Mouse (Mus musculus) embryonic facial prominence, embryonic 10.5 days (tissue): ENCODE measurements around the gene Ppox. TPM values are rescaled to one million over a fixed set of nuclear protein-coding genes. Genes with fewer than 3 reads are reported as not detected.

Experiments
- DNase-seq: peaks from one replicate; pipeline ENCODE4 v3.0.0-alpha.2; 2017; ENCODE audit warnings: low spot score
- H3K27ac ChIP-seq: fragments of 300-500 bp; sonication (generic); replicated peaks from 2 replicates; pipeline ENCODE4 v1.5.1; 2016; ENCODE audit warnings: mild to moderate bottlenecking
- H3K27me3 ChIP-seq: fragments of 300-500 bp; sonication (generic); replicated peaks from 2 replicates; pipeline ENCODE4 v1.6.1; 2016; ENCODE audit warnings: low read depth, mild to moderate bottlenecking; ENCODE audit not compliant: poor library complexity, severe bottlenecking
- H3K36me3 ChIP-seq: fragments of 300-500 bp; sonication (generic); replicated peaks from 2 replicates; pipeline ENCODE4 v1.6.1; 2016; ENCODE audit warnings: mild to moderate bottlenecking, moderate library complexity
- H3K4me1 ChIP-seq: fragments of 300-500 bp; sonication (generic); 2 replicates; pipeline ENCODE4 v1.6.1; 2016
- H3K4me3 ChIP-seq: fragments of 300-500 bp; sonication (generic); 2 replicates; pipeline ENCODE4 v1.5.1; 2016; ENCODE audit warnings: mild to moderate bottlenecking, moderate library complexity
- H3K9me3 ChIP-seq: fragments of 300-500 bp; sonication (generic); 2 replicates; pipeline ENCODE4 v1.6.1; 2016; ENCODE audit warnings: mild to moderate bottlenecking
- WGBS: fragments of 180-500 bp; shearing (Covaris S2); methylation state at CpG from one replicate; pipeline ENCODE4 v1.1.7; 2016; 5-methylcytosine and 5-hydroxymethylcytosine counted together
- polyA plus RNA-seq: library from polyadenylated mRNA; unstranded; fragments of >200 nt; fragmentation: Nextera tagmentation; extraction: Ambion mirVana; gene quantifications from 2 replicates; pipeline ENCODE4 v1.2.1, GENCODE M21; 2016

Gene Ppox
- polyA plus RNA-seq, 1 experiment from 2014 or later = 57.5 TPM

GRCm38 (mm10) chr1:171272086-171272485, 8.9 kb downstream of the Ppox start:
- Histone ChIP-seq H3K27ac (no peak overlapping the region), H3K27me3 (no peaks in the 10 kb centered on the region), H3K4me1 (peaks cover 25% of the 10 kb centered on the region), H3K4me3 (peak overlapping the region; percentile 83; the same call in 1 of the 2 replicates), H3K36me3 (peaks cover 56% of the 10 kb centered on the region), H3K9me3 (no peaks in the 10 kb centered on the region)
- DNase-seq = no peak
- WGBS = 92% methylated on average over 3 of the region's 3 CpGs

DNA sequence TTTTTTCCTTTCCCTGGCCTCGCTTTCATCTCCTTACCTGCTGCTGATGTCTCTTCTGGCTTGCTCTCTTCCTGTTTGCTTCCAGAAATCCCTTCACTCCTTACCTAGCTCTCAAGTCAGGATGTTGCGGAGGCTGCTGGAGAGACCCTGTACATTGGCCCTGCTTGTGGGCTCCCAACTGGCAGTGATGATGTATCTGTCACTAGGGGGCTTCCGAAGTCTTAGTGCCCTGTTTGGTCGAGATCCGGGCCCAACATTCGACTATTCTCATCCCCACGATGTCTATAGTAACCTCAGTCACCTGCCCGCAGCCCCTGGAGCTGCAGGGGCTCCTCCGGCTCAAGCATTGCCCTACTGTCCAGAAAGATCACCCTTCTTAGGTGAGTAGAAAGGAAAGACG, 9.4 kb downstream of the Ppox start:
- no peaks in the 10 kb centered on the region for H3K9me3 ChIP-seq
- 71% methylated on average over 10 of the region's 10 CpGs for WGBS
- DNase-seq = no peak
- peaks cover 25% of the 10 kb centered on the region for H3K4me1 ChIP-seq
- H3K36me3 ChIP-seq = peaks cover 51% of the 10 kb centered on the region
- H3K4me3 ChIP-seq = peak overlapping the region; percentile 83; the same call in 1 of the 2 replicates
- H3K27ac ChIP-seq = no peak overlapping the region
- H3K27me3 ChIP-seq = no peaks in the 10 kb centered on the region

DNA sequence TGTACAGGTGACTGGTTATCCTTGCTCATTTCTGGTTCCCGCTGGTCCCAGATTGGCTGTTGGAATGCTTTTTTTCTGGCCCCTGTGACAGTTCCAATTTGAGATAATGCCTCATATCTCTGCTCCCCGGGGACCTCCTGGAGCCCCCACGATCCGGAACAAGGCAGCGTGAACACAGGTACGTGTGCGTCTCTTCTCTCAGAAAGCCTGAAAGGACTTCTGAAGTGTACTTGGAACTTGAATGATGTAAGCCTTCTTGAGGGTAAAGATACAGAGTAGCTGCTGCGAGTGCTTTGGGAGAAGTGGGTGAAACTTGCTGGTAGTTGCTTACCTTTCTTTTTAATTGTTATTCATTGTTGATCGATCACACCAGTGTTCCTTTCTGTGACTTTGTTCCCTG, 9.8 kb downstream of the Ppox start:
- DNase-seq = no peak
- Histone ChIP-seq H3K27me3 (no peaks in the 10 kb centered on the region), H3K36me3 (peaks cover 47% of the 10 kb centered on the region), H3K9me3 (no peaks in the 10 kb centered on the region), H3K4me1 (peaks cover 25% of the 10 kb centered on the region), H3K27ac (no peak overlapping the region), H3K4me3 (peak overlapping the region; percentile 83)
- 59% methylated on average over 9 of the region's 9 CpGs for WGBS

DNA sequence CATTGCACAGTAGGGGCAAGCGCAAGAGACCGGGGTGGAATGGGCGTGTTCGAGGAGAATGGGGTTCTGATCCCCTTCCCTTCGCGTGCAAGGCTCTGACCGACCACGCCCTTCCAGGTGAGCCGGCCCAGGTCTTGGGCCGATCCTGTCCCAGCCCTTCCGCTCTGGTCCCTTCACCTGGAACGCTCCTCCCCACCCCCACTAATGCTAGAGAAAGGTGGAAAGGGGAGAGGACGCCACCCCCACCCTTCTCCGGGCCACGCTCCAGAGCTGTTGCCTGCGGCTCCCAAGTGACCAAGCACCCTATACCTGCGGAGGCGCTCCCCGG, 10.4 kb downstream of the Ppox start:
- no peaks in the 10 kb centered on the region for H3K27me3 ChIP-seq
- H3K4me1 ChIP-seq = peaks cover 25% of the 10 kb centered on the region
- H3K27ac ChIP-seq = peak overlapping the region; percentile 90
- no peaks in the 10 kb centered on the region for H3K9me3 ChIP-seq
- no peak for DNase-seq
- peaks cover 40% of the 10 kb centered on the region for H3K36me3 ChIP-seq
- under 1% methylated on average over 19 of the region's 19 CpGs for WGBS
- H3K4me3 ChIP-seq = peak overlapping the region; percentile 83

DNA sequence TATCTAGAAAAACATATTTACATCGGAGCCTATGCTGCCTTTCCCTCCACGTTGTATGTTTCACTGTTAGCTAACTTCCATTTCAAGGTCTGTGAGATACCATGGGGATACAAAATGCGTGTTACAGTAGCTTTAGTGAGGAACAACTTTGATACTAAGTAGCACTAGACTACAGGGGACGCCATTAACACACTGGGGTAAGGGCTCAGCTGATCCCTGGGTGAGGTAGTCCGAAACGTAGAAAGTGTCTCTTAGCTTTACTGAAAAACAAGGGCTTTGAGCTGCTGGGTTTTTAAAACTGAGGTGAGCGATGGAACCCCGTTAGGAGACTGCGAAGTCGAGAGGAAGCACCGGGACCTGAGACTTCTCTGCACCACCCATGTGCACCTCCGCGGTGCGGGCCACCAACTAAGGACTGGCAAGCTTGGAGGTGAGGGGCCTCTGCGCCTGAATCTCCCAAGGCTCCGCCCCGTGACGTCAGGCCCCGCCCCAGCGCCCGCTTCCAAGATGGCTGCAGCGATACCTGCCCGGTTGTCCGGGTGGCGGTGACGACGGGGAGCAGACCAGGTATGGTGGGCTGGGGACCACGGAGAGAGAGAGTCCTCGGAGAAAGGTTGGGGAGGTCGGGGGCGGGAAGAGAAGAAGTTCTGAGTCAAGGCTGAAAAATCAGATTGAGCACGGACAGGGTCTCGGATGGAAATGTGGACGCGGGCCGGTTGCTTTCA, 11.0 kb downstream of the Ppox start, which contains the start of gene B4galt3:
TSS of gene B4galt3 (plus strand) at position 481 of the 725 bp plus-strand sequence.
- H3K27me3 ChIP-seq = no peaks in the 10 kb centered on the region
- peak within 1 kb of the TSS; percentile 90 for H3K27ac ChIP-seq
- H3K36me3 ChIP-seq = peaks cover 35% of the 10 kb centered on the region
- H3K4me3 ChIP-seq = peak within 1 kb of the TSS; percentile 83
- H3K4me1 ChIP-seq = peaks cover 25% of the 10 kb centered on the region
- WGBS = 3% methylated on average over 36 of the region's 36 CpGs
- H3K9me3 ChIP-seq = no peaks in the 10 kb centered on the region
- peak; percentile 97 for DNase-seq

GRCm38 (mm10) chr1:171268341-171268740, 12.6 kb downstream of the Ppox start:
- no peak for DNase-seq
- Histone ChIP-seq H3K4me3 (no peak overlapping the region), H3K27me3 (no peaks in the 10 kb centered on the region), H3K36me3 (peaks cover 18% of the 10 kb centered on the region), H3K4me1 (peaks cover 29% of the 10 kb centered on the region), H3K9me3 (no peaks in the 10 kb centered on the region), H3K27ac (no peak overlapping the region)
- 68% methylated on average over 1 of the region's 1 CpGs for WGBS

DNA sequence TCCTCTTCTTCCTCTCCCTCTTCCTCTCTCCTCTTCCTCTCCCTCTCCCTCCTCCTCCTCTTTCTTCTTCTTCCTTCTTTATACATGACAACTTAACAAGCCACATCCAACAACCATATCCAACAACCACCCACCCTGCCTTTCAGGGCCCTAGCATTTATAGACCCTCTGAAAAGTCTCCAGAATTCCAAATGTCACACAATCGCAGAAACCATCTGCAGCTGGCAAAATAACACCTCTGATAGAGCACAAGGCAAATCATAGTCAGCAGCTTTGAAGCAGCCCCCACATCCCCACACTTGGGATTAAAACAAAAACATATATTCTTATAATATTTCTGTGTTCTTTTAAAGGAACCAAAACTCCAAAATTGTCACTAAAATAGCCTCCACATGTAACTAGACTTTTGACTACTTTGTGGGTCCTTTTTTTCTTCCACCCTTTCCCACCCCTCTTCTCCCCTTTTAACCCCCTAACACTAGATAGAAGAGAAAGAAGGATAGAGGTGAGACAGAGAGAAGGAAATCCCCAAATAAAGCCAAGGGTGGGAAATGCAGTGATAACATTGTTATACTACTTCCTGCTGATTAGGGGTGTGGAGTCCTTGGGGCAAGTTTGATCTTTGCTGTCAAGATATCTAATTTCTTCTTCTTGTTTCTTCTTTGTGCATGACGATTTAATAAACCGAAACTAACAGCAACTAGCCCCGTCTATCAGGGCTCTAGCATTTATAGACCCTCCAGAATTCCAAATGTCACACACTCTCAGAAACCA, 14.8 kb downstream of the Ppox start:
- 71% methylated on average over 4 of the region's 4 CpGs for WGBS
- peaks cover 35% of the 10 kb centered on the region for H3K4me1 ChIP-seq
- no peaks in the 10 kb centered on the region for H3K36me3 ChIP-seq
- no peak overlapping the region for H3K4me3 ChIP-seq
- no peaks in the 10 kb centered on the region for H3K27me3 ChIP-seq
- DNase-seq = no peak
- no peak overlapping the region for H3K27ac ChIP-seq
- H3K9me3 ChIP-seq = no peaks in the 10 kb centered on the region

- H3K36me3 ChIP-seq = peaks cover 9% of the 10 kb centered on the region
- H3K4me1 ChIP-seq = peaks cover 18% of the 10 kb centered on the region
- H3K9me3 ChIP-seq = no peaks in the 10 kb centered on the region
- H3K27ac ChIP-seq = peak overlapping the region; percentile 30
- WGBS = 82% methylated on average over 3 of the region's 3 CpGs
- no peaks in the 10 kb centered on the region for H3K27me3 ChIP-seq
- H3K4me3 ChIP-seq = no peak overlapping the region
- no peak for DNase-seq
Measured at GRCm38 (mm10) chr1:171263666-171264461, 17.1 kb downstream of the Ppox start.

GRCm38 (mm10) chr1:171263185-171263611, 17.8 kb downstream of the Ppox start:
- peaks cover 14% of the 10 kb centered on the region for H3K36me3 ChIP-seq
- WGBS = 4% methylated on average over 2 of the region's 2 CpGs
- H3K4me1 ChIP-seq = peaks cover 18% of the 10 kb centered on the region
- no peaks in the 10 kb centered on the region for H3K27me3 ChIP-seq
- peak overlapping the region; percentile 81 for H3K27ac ChIP-seq
- no peaks in the 10 kb centered on the region for H3K9me3 ChIP-seq
- DNase-seq = peak; percentile 59
- H3K4me3 ChIP-seq = peak overlapping the region; percentile 45

GRCm38 (mm10) chr1:171262594-171263130, 18.3 kb downstream of the Ppox start:
- H3K4me1 ChIP-seq = peaks cover 18% of the 10 kb centered on the region
- no peaks in the 10 kb centered on the region for H3K9me3 ChIP-seq
- peak overlapping the region; percentile 45 for H3K4me3 ChIP-seq
- DNase-seq = peak; percentile 33
- 8% methylated on average over 8 of the region's 8 CpGs for WGBS
- H3K27me3 ChIP-seq = no peaks in the 10 kb centered on the region
- peak overlapping the region; percentile 81 for H3K27ac ChIP-seq
- H3K36me3 ChIP-seq = peaks cover 20% of the 10 kb centered on the region

DNA sequence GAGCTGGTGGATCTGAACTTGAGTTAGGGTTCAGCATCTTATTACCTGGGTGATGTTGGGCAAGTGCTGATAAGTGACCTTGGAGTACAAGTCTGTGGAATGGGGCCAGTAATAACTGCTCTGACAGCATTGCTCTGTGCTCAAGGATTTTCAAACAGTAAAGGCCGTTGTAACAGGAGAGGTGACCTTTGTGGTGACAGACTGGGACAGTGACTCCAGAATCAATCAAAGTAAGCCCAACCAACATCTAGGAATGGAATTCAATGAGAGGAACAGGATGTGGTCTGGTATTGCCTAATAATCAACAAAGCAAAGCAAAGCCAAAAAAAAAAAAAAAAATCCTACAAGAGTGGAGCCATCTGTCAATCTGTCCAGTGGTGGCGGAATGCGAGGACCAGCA, 20.7 kb downstream of the Ppox start:
- Histone ChIP-seq H3K27me3 (no peaks in the 10 kb centered on the region), H3K36me3 (peaks cover 40% of the 10 kb centered on the region), H3K27ac (no peak overlapping the region), H3K4me3 (no peak overlapping the region), H3K9me3 (no peaks in the 10 kb centered on the region), H3K4me1 (peaks cover 18% of the 10 kb centered on the region)
- DNase-seq = no peak
- 84% methylated on average over 3 of the region's 3 CpGs for WGBS

- WGBS = 82% methylated on average over 17 of the region's 17 CpGs
- no peak for DNase-seq
- peaks cover 18% of the 10 kb centered on the region for H3K4me1 ChIP-seq
- H3K36me3 ChIP-seq = peaks cover 54% of the 10 kb centered on the region
- H3K9me3 ChIP-seq = no peaks in the 10 kb centered on the region
- H3K4me3 ChIP-seq = no peak overlapping the region
- H3K27ac ChIP-seq = no peak overlapping the region
- H3K27me3 ChIP-seq = no peaks in the 10 kb centered on the region
Measured at GRCm38 (mm10) chr1:171258921-171259320, 22.1 kb downstream of the Ppox start.
